Comparison of ENCODE assay signal across 8 mouse cellular contexts in genomic region chr8:95320224-95321139, GRCm38 (mm10). TPM values are rescaled to one million over a fixed set of nuclear protein-coding genes. Genes with fewer than 3 reads are reported as not detected.
DNase-seq lines count a peak whose midpoint lies in the region; ATAC-seq lines count a peak whose summit lies in the region.

No protein-coding gene starts in this region.

- H3K9me3 ChIP-seq in heart, embryonic 15.5 days (replicated peaks), result no peaks in the 10 kb centered on the region

- peak overlapping the region; percentile 55 for H3K4me3 ChIP-seq in heart, embryonic 15.5 days
- peak overlapping the region; percentile 21 for H3K4me3 ChIP-seq in macrophage (ENCODE audit: inconsistent target)

- DNase-seq in right cerebral cortex, adult 18-20 months, result peak; percentile 30
- no peak for DNase-seq in right cerebral cortex, postnatal 36 days (ENCODE audit: low spot score in 2 of 2)
- peak; percentile 71 for DNase-seq in embryo, embryonic 10 days (ENCODE audit: low spot score)
- peak; percentile 86 for DNase-seq in kidney, postnatal 10 days
- peak; percentile 24 to 36 for DNase-seq in right cerebral cortex, adult 2 months (ENCODE audit: low spot score in 2 of 2)
- peak; percentile 38 to 74 for DNase-seq in urinary bladder, postnatal 4 days (ENCODE audit: low spot score in 2 of 2)

- ATAC-seq in heart, embryonic 15.5 days (replicated peaks; ENCODE audit: insufficient number of reproducible peaks, insufficient read depth, low FRiP score, low read depth), result peak; percentile 60

- H3K27me3 ChIP-seq in heart, embryonic 15.5 days, result peaks cover 9% of the 10 kb centered on the region

- H3K79me2 ChIP-seq in macrophage (ENCODE audit: inconsistent target), result no peaks in the 10 kb centered on the region

- peak overlapping the region; percentile 96 for H3K4me2 ChIP-seq in heart, embryonic 15.5 days

- H3K27ac ChIP-seq in heart, embryonic 15.5 days, result no peak overlapping the region; the same call in 1 of the 2 replicates
- no peak overlapping the region for H3K27ac ChIP-seq in macrophage

- H3K9ac ChIP-seq in heart, embryonic 15.5 days, result peak overlapping the region; percentile 54

- H3K36me3 ChIP-seq in heart, embryonic 15.5 days, result peaks cover 5% of the 10 kb centered on the region; the same call in 1 of the 2 replicates
- peaks cover 8% of the 10 kb centered on the region; the same call in 1 of the 2 replicates for H3K36me3 ChIP-seq in macrophage (ENCODE audit: inconsistent target)

- WGBS in heart, embryonic 15.5 days, result 3% methylated on average over 41 of the region's 41 CpGs
- WGBS in macrophage (ENCODE audit: missing documents), result 5% methylated on average over 41 of the region's 41 CpGs

- H3K4me1 ChIP-seq in heart, embryonic 15.5 days (replicated peaks), result peaks cover 31% of the 10 kb centered on the region

RNA-seq across cellular contexts. Expression of gene Tepp, which starts 10.1 kb away (rescaled TPM):
- 0.29 TPM in 1 of 2 replicates, not detected in the other for polyA plus RNA-seq in heart, embryonic 15.5 days (2015; fragmentation: Nextera tagmentation; extraction: Ambion mirVana)
- not detected for total RNA-seq in macrophage (2018; cell fraction: chromatin; rRNA removed)
- total RNA-seq in macrophage (2018; cell fraction: cytosol; rRNA removed), result not detected
- not detected for total RNA-seq in macrophage (2018; cell fraction: nucleus; rRNA removed)
- polyA plus RNA-seq in macrophage (2018), result not detected in 3 replicates

RNA-seq across cellular contexts. Expression of gene Zfp319, which starts 11.3 kb away (rescaled TPM):
- polyA plus RNA-seq in heart, embryonic 15.5 days (2015; fragmentation: Nextera tagmentation; extraction: Ambion mirVana), result 4.9 and 7.3 TPM in 2 replicates
- total RNA-seq in macrophage (2018; cell fraction: chromatin; rRNA removed), result 10 to 100 TPM in 15 of 26 experiments, 1 to 10 TPM in 11; 1.9 to 36.3 (median 12.3) TPM
- total RNA-seq in macrophage (2018; cell fraction: cytosol; rRNA removed), result 10 to 100 TPM in 18 of 26 experiments, 1 to 10 TPM in 8; 3.8 to 20.8 (median 12.9) TPM
- total RNA-seq in macrophage (2018; cell fraction: nucleus; rRNA removed), result 10 to 100 TPM in 21 of 26 experiments, 1 to 10 TPM in 5; 4.1 to 36.6 (median 17.3) TPM
- polyA plus RNA-seq in macrophage (2018), result 4.8 to 10.3 TPM (median 7.1 TPM) in 3 replicates

RNA-seq across cellular contexts. Expression of gene Usb1, which starts 11.6 kb away (rescaled TPM):
- polyA plus RNA-seq in heart, embryonic 15.5 days (2015; fragmentation: Nextera tagmentation; extraction: Ambion mirVana), result 26.7 and 32.0 TPM in 2 replicates
- 100 to 1,000 TPM in 14 of 26 experiments, 10 to 100 TPM in 12; 20.3 to 270 (median 107) TPM for total RNA-seq in macrophage (2018; cell fraction: chromatin; rRNA removed)
- total RNA-seq in macrophage (2018; cell fraction: cytosol; rRNA removed), result 100 to 1,000 TPM in 12 of 26 experiments, 10 to 100 TPM in 14; 48.5 to 137 (median 94.8) TPM
- total RNA-seq in macrophage (2018; cell fraction: nucleus; rRNA removed), result 100 to 1,000 TPM in 16 of 26 experiments, 10 to 100 TPM in 10; 28.2 to 219 (median 122) TPM
- 38.9 to 56.5 TPM (median 40.9 TPM) in 3 replicates for polyA plus RNA-seq in macrophage (2018)

RNA-seq across cellular contexts. Expression of gene Cngb1, which starts 14.1 kb away (rescaled TPM):
- 0.49 and 1.1 TPM in 2 replicates for polyA plus RNA-seq in heart, embryonic 15.5 days (2015; fragmentation: Nextera tagmentation; extraction: Ambion mirVana)
- under 1 TPM in 3 of 26 experiments, not detected in 23; 0.14 to 0.33 (median 0.22) TPM for total RNA-seq in macrophage (2018; cell fraction: chromatin; rRNA removed)
- total RNA-seq in macrophage (2018; cell fraction: cytosol; rRNA removed), result 1 to 10 TPM in 1 of 26 experiments, under 1 TPM in 18, not detected in 7; 0.03 to 1.1 (median 0.23) TPM
- total RNA-seq in macrophage (2018; cell fraction: nucleus; rRNA removed), result under 1 TPM in 5 of 26 experiments, not detected in 21; 0.10 to 0.72 (median 0.60) TPM
- 0.03 to 0.28 TPM in 2 of 3 replicates, not detected in the other for polyA plus RNA-seq in macrophage (2018)

RNA-seq across cellular contexts. Expression of gene Mmp15, which starts 31.6 kb away (rescaled TPM):
- 35.2 and 42.8 TPM in 2 replicates for polyA plus RNA-seq in heart, embryonic 15.5 days (2015; fragmentation: Nextera tagmentation; extraction: Ambion mirVana)
- total RNA-seq in macrophage (2018; cell fraction: chromatin; rRNA removed), result under 1 TPM in 1 of 26 experiments, not detected in 25; 0.28 TPM
- under 1 TPM in 22 of 26 experiments, not detected in 4; 0.03 to 0.29 (median 0.15) TPM for total RNA-seq in macrophage (2018; cell fraction: cytosol; rRNA removed)
- total RNA-seq in macrophage (2018; cell fraction: nucleus; rRNA removed), result under 1 TPM in 7 of 26 experiments, not detected in 19; 0.14 to 0.49 (median 0.19) TPM
- polyA plus RNA-seq in macrophage (2018), result 0.04 to 0.28 TPM (median 0.07 TPM) in 3 replicates

Comparison
In these comparisons a context has a peak if more than half of its experiments do, and no peak if none do; other contexts are left out.
1. DNase-seq: peak in right cerebral cortex, adult 18-20 months (single experiment), embryo, embryonic 10 days (single experiment), kidney, postnatal 10 days (single experiment), right cerebral cortex, adult 2 months (2 of 2) and urinary bladder, postnatal 4 days (2 of 2); none in right cerebral cortex, postnatal 36 days (0 of 2).